Mouse (Mus musculus): ENCODE measurements around the gene Rtp3. TPM values are rescaled to one million over a fixed set of nuclear protein-coding genes. Genes with fewer than 3 reads are reported as not detected.

Gene Rtp3
- polyA plus RNA-seq, 1 experiment = 2.0 TPM

DNA sequence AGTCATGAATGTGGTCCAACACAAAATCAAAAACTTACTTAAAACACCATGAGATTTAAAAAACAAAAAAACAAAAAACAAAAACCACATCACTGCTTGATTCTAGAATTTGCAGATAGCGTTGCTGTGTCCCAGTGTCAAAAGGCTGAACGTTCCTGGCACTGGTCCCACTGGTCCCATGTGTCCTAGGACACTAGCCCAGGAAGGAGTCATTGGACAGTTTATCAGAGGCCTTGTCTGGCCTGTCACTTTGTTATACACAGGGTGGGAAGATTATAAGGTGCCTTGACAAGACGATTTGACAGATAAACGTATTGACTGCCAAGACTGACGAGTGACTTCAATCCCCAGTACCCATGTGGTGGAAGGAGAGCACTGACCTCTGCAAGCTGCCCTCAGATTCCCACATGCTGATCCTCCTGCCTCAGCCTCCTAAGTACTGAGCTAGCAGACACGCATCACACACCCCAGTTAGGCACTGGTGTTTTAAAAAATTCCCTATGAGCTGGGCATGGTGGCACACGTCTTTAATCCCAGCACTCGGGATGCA is 26.7 kb downstream of the Rtp3 start:
- Histone ChIP-seq H3K4me3 (ENCODE audit: extremely low read depth, insufficient read depth, insufficient read length) (no peak overlapping the region), H3K27me3 (ENCODE audit: control insufficient read depth, insufficient read depth, low read length) (no peaks in the 10 kb centered on the region), H3K27ac (ENCODE audit: insufficient read depth, low read length) (no peak overlapping the region), H3K36me3 (ENCODE audit: control insufficient read depth, insufficient read depth, low read length) (no peaks in the 10 kb centered on the region), H3K4me1 (ENCODE audit: control insufficient read depth, insufficient read depth, insufficient read length) (no peaks in the 10 kb centered on the region)
- 93% methylated on average over 8 of the region's 8 CpGs for WGBS
- TF ChIP-seq CTCF (IDR thresholded peaks at IDR 0.05; ENCODE audit: extremely low read depth, insufficient read depth, insufficient read length, insufficient replicate concordance) = no peak
- TF ChIP-seq POLR2A (IDR thresholded peaks at IDR 0.05; ENCODE audit: low read depth, low read length) = no peak
- no peak for DNase-seq (ENCODE audit: low read depth in 1 of 2, low spot score in 2 of 2)

DNA sequence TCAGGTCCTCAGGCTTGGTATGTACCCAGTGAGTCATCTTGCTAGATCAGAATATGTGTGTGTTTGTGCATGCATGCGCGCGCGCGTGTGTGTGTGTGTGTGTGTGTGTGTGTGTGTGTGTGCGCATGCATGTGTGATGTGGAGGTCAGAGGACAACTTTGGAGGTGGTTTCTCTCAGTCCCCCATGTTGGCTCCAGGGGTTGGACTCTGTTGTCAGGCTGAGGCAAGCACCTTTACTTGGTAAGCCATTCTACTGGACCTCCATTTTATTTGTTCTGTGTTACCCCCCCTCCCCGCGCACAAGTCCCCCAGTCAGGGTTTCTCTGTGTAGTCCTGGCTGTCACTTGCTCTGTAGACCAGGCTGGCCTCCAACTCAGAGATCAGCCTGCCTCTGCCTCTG is 29.0 kb downstream of the Rtp3 start:
- H3K27ac ChIP-seq (ENCODE audit: insufficient read depth, low read length) = no peak overlapping the region
- H3K27me3 ChIP-seq (ENCODE audit: control insufficient read depth, insufficient read depth, low read length) = no peaks in the 10 kb centered on the region
- no peak for DNase-seq (ENCODE audit: low read depth in 1 of 2, low spot score in 2 of 2)
- 97% methylated on average over 8 of the region's 8 CpGs for WGBS
- no peak overlapping the region for H3K4me3 ChIP-seq (ENCODE audit: extremely low read depth, insufficient read depth, insufficient read length)
- TF ChIP-seq POLR2A (IDR thresholded peaks at IDR 0.05; ENCODE audit: low read depth, low read length) (no peak), CTCF (IDR thresholded peaks at IDR 0.05; ENCODE audit: extremely low read depth, insufficient read depth, insufficient read length, insufficient replicate concordance) (no peak)
- H3K4me1 ChIP-seq (ENCODE audit: control insufficient read depth, insufficient read depth, insufficient read length) = no peaks in the 10 kb centered on the region
- H3K36me3 ChIP-seq (ENCODE audit: control insufficient read depth, insufficient read depth, low read length) = no peaks in the 10 kb centered on the region

DNA sequence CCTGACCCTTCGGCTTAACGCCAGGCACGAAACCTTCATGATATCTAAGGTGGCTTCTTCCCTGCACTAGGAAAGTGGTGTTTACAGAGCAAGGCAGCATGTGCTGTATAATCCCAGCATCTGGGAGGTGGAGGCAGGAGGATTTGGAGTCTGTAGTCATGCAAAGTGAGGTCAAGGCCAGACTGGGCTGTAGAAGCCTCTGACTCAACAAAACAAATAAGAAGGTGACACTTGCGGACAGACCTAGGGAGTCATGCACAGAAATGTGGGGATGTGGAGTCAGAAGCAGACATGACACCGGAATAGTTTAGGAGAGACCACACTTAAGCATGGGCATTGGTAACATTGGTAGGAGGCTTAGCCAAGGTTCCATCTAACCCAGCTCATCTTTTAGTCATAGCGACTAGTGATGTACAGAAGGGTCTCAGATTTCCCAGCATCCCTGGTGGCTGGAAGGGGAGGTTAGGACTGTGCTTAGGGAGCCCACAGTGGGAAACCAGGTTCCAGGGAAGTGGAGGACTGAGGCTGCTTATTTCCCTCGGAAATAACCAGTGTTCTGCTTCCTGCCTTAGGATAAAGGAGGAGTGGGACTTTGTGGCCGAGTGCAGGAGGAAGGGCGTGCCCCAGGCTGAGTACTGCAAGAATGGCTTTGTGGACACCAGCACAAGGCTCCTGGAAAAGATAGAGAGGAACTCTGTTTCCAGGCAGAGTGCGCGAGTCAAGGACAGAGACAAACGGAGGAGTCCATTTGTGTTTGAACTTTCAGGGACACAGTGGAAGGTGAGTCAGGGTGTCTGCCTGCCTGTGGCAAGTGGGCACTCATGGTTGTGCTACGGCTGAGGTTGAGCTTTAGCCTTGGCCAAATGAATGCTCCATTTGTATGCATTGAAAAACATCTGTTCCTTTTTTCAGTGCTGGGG is 29.9 kb downstream of the Rtp3 start:
- no peak overlapping the region for H3K27ac ChIP-seq (ENCODE audit: insufficient read depth, low read length)
- no peak for DNase-seq (ENCODE audit: low read depth in 1 of 2, low spot score in 2 of 2)
- no peaks in the 10 kb centered on the region for H3K4me1 ChIP-seq (ENCODE audit: control insufficient read depth, insufficient read depth, insufficient read length)
- no peaks in the 10 kb centered on the region for H3K36me3 ChIP-seq (ENCODE audit: control insufficient read depth, insufficient read depth, low read length)
- no peaks in the 10 kb centered on the region for H3K27me3 ChIP-seq (ENCODE audit: control insufficient read depth, insufficient read depth, low read length)
- no peak for TF ChIP-seq CTCF (IDR thresholded peaks at IDR 0.05; ENCODE audit: extremely low read depth, insufficient read depth, insufficient read length, insufficient replicate concordance)
- TF ChIP-seq POLR2A (IDR thresholded peaks at IDR 0.05; ENCODE audit: low read depth, low read length) = no peak
- no peak overlapping the region for H3K4me3 ChIP-seq (ENCODE audit: extremely low read depth, insufficient read depth, insufficient read length)
- 87% methylated on average over 13 of the region's 13 CpGs for WGBS

DNA sequence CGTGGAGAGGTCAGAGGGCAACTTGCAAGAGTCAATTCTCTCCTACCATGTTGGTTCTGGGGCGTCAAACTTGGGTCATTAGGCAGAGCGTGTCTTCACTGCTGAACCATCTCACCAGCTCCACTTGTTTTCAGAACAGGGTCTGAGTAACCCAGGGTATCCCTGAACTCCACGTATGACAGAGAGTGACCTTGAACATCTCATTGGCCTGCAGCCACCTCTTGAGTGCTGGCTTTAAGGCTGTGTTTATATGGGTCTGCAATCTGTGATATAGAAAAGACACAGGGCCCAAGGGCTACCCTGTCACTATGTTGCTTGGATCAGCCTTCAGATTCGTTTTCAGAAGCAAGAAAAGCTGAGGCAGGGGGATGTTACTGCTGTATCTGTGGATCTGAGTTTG is 30.7 kb downstream of the Rtp3 start:
- DNase-seq (ENCODE audit: low read depth in 1 of 2, low spot score in 2 of 2) = no peak
- H3K36me3 ChIP-seq (ENCODE audit: control insufficient read depth, insufficient read depth, low read length) = no peaks in the 10 kb centered on the region
- WGBS = 82% methylated on average over 5 of the region's 5 CpGs
- no peaks in the 10 kb centered on the region for H3K4me1 ChIP-seq (ENCODE audit: control insufficient read depth, insufficient read depth, insufficient read length)
- H3K4me3 ChIP-seq (ENCODE audit: extremely low read depth, insufficient read depth, insufficient read length) = no peak overlapping the region
- TF ChIP-seq POLR2A (IDR thresholded peaks at IDR 0.05; ENCODE audit: low read depth, low read length) (no peak), CTCF (IDR thresholded peaks at IDR 0.05; ENCODE audit: extremely low read depth, insufficient read depth, insufficient read length, insufficient replicate concordance) (no peak)
- H3K27me3 ChIP-seq (ENCODE audit: control insufficient read depth, insufficient read depth, low read length) = no peaks in the 10 kb centered on the region
- no peak overlapping the region for H3K27ac ChIP-seq (ENCODE audit: insufficient read depth, low read length)

DNA sequence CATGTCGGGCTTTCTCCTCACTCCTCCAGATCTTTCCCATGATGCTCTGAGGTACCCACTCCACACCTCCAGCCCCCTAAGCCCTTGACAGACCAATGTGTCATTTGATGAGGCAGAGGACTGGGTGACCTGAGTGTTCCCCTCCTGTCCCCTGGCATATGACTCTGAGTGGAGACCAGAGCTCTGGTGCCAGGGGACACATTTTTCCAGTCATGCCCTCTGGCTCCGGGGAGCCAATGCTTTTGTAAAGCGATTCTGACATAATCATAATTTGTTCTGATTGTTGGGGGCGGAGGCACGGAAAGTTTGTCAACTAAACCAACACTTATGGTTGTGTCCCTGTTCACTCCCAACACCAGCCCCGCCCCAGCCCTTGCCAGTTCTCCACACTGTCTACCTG is 34.4 kb downstream of the Rtp3 start:
- 81% methylated on average over 6 of the region's 6 CpGs for whole genome bisulfite sequencing
- H3K27ac ChIP-seq (ENCODE audit: insufficient read depth, low read length) = no peak overlapping the region

DNA sequence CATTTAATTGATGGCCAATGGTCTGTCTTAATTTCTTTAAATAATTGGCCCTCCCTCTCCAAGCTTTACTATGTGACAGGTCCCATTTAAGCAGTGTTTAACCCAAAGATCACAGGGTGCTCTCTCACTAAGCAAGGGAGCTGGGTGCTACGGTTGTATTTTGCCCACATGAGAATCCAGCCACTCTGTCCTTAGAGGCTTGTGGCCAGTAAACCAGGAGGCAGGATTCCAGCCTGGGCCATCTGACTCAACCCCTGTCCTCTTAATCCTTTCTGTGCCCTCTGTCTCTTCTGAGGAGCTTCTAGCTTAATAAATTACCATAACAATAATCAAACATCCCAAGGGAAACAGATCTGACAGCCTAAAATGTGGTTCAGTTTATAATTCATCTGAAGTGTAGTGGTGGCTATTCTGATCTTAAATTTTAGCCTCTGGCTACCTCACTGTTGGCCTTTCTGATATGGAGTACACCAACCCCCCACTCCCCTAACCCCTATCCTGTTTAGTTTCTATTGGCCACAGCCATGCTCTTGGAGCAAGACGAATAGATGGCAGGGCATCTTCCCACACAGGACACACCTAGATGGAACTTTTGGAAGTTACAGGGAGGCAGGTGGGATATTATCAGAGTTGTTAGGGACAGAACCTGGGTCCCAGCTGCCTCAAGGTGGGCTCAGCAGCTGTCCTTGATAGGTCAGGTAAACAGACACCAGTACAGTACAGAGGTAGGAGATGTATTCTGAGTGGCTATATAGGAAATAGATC is 35.5 kb downstream of the Rtp3 start:
- TF ChIP-seq CTCF (IDR thresholded peaks at IDR 0.05; ENCODE audit: extremely low read depth, insufficient read depth, insufficient read length, insufficient replicate concordance) (no peak), POLR2A (IDR thresholded peaks at IDR 0.05; ENCODE audit: low read depth, low read length) (no peak)
- Histone ChIP-seq H3K27me3 (ENCODE audit: control insufficient read depth, insufficient read depth, low read length) (no peaks in the 10 kb centered on the region), H3K4me3 (ENCODE audit: extremely low read depth, insufficient read depth, insufficient read length) (no peak overlapping the region), H3K27ac (ENCODE audit: insufficient read depth, low read length) (no peak overlapping the region), H3K4me1 (ENCODE audit: control insufficient read depth, insufficient read depth, insufficient read length) (no peaks in the 10 kb centered on the region), H3K36me3 (ENCODE audit: control insufficient read depth, insufficient read depth, low read length) (no peaks in the 10 kb centered on the region)
- WGBS = 53% methylated on average over 2 of the region's 2 CpGs
- no peak for DNase-seq (ENCODE audit: low read depth in 1 of 2, low spot score in 2 of 2)

More for the DNA sequence above, 34.4 kb downstream of the Rtp3 start:
- TF ChIP-seq POLR2A (IDR thresholded peaks at IDR 0.05; ENCODE audit: low read depth, low read length) (no peak), CTCF (IDR thresholded peaks at IDR 0.05; ENCODE audit: extremely low read depth, insufficient read depth, insufficient read length, insufficient replicate concordance) (no peak)
- no peaks in the 10 kb centered on the region for H3K27me3 ChIP-seq (ENCODE audit: control insufficient read depth, insufficient read depth, low read length)
- no peaks in the 10 kb centered on the region for H3K36me3 ChIP-seq (ENCODE audit: control insufficient read depth, insufficient read depth, low read length)
- no peak for DNase-seq (ENCODE audit: low read depth in 1 of 2, low spot score in 2 of 2)
- no peaks in the 10 kb centered on the region for H3K4me1 ChIP-seq (ENCODE audit: control insufficient read depth, insufficient read depth, insufficient read length)
- no peak overlapping the region for H3K4me3 ChIP-seq (ENCODE audit: extremely low read depth, insufficient read depth, insufficient read length)

All from spleen, adult 2 months (tissue).